Mouse (Mus musculus) midbrain, embryonic 10.5 days (tissue): ENCODE measurements around the gene Ptpn4. TPM values are rescaled to one million over a fixed set of nuclear protein-coding genes. Genes with fewer than 3 reads are reported as not detected.

Experiments
- DNase-seq: peaks from one replicate; pipeline ENCODE4 v3.0.0-alpha.2; 2017; ENCODE audit warnings: low spot score
- H3K27ac ChIP-seq: fragments of 300-500 bp; sonication (generic); replicated peaks from 2 replicates; pipeline ENCODE4 v1.5.1; 2016; ENCODE audit warnings: mild to moderate bottlenecking
- H3K27me3 ChIP-seq: fragments of 300-500 bp; sonication (generic); 2 replicates; pipeline ENCODE4 v1.6.1; 2016; ENCODE audit warnings: low read depth, mild to moderate bottlenecking; ENCODE audit not compliant: poor library complexity, severe bottlenecking
- H3K36me3 ChIP-seq: fragments of 300-500 bp; sonication (generic); 2 replicates; pipeline ENCODE4 v1.6.1; 2016; ENCODE audit warnings: mild to moderate bottlenecking, moderate library complexity
- H3K4me1 ChIP-seq: fragments of 300-500 bp; sonication (generic); 2 replicates; pipeline ENCODE4 v1.6.1; 2016
- H3K4me3 ChIP-seq: fragments of 300-500 bp; sonication (generic); 2 replicates; pipeline ENCODE4 v1.5.1; 2016; ENCODE audit warnings: mild to moderate bottlenecking, moderate library complexity
- H3K9me3 ChIP-seq: fragments of 300-500 bp; sonication (generic); replicated peaks from 2 replicates; pipeline ENCODE4 v1.6.1; 2016; ENCODE audit warnings: mild to moderate bottlenecking
- WGBS: fragments of 180-500 bp; shearing (Covaris S2); methylation state at CpG from one replicate; pipeline ENCODE4 v1.1.7; 2016; 5-methylcytosine and 5-hydroxymethylcytosine counted together
- polyA plus RNA-seq: library from polyadenylated mRNA; unstranded; fragments of >200 nt; fragmentation: Nextera tagmentation; extraction: Ambion mirVana; gene quantifications from 2 replicates; pipeline ENCODE4 v1.2.1, GENCODE M21; 2016

Gene Ptpn4
- polyA plus RNA-seq, 1 experiment from 2014 or later = 7.3 TPM

GRCm38 (mm10) chr1:119605396-119605795 lies 232.0 kb downstream of the Ptpn4 start:
- 90% methylated on average over 3 of the region's 3 CpGs for WGBS
- Histone ChIP-seq H3K36me3 (peaks cover 67% of the 10 kb centered on the region), H3K27me3 (no peaks in the 10 kb centered on the region), H3K27ac (no peak overlapping the region), H3K9me3 (no peaks in the 10 kb centered on the region), H3K4me1 (no peaks in the 10 kb centered on the region), H3K4me3 (no peak overlapping the region)
- no peak for DNase-seq

Other genes with a start within 250 kb of the Ptpn4 start
- 58.9 and 60.2 TPM in 2 replicates for gene Epb41l5, start 188.6 kb downstream of the Ptpn4 start, polyA plus RNA-seq
- 12.5 and 13.2 TPM in 2 replicates for gene Tmem177, start 75.6 kb upstream of the Ptpn4 start, polyA plus RNA-seq
- 0.06 and 0.14 TPM in 2 replicates for gene Cfap221, start 159.6 kb upstream of the Ptpn4 start, polyA plus RNA-seq
- 0.26 and 0.79 TPM in 2 replicates for gene Sctr, start 169.3 kb upstream of the Ptpn4 start, polyA plus RNA-seq
- gene Tmem37, start 236.5 kb upstream of the Ptpn4 start, polyA plus RNA-seq = 6.6 and 7.4 TPM in 2 replicates